Mouse (Mus musculus): ENCODE results near the gene Zbtb16.

Zbtb16 gene

GRCm38 (mm10) chr9:48803460-48804240 is 32.4 kb downstream of the Zbtb16 start:
- DNase-seq (ENCODE audit: low read depth, low spot score): no peak

GRCm38 (mm10) chr9:48802374-48802773 is 33.6 kb downstream of the Zbtb16 start:
- DNase-seq (ENCODE audit: low read depth, low spot score): no peak

GRCm38 (mm10) chr9:48801322-48801721 is 34.7 kb downstream of the Zbtb16 start:
- no peak for DNase-seq (ENCODE audit: low read depth, low spot score)

GRCm38 (mm10) chr9:48800627-48801026 is 35.4 kb downstream of the Zbtb16 start:
- DNase-seq (ENCODE audit: low read depth, low spot score): no peak

- no peak for DNase-seq (ENCODE audit: low read depth, low spot score)
Measured at GRCm38 (mm10) chr9:48798044-48798443, 38.0 kb downstream of the Zbtb16 start.

GRCm38 (mm10) chr9:48796267-48796822 is 39.7 kb downstream of the Zbtb16 start:
- DNase-seq (ENCODE audit: low read depth, low spot score): no peak

- DNase-seq (ENCODE audit: low read depth, low spot score): no peak
Measured at GRCm38 (mm10) chr9:48795740-48796139, 40.3 kb downstream of the Zbtb16 start.

GRCm38 (mm10) chr9:48795095-48795494 is 40.9 kb downstream of the Zbtb16 start:
- no peak for DNase-seq (ENCODE audit: low read depth, low spot score)

- DNase-seq (ENCODE audit: low read depth, low spot score): no peak
Measured at GRCm38 (mm10) chr9:48794463-48794862, 41.6 kb downstream of the Zbtb16 start.

GRCm38 (mm10) chr9:48793638-48794188 is 42.3 kb downstream of the Zbtb16 start:
- DNase-seq (ENCODE audit: low read depth, low spot score): no peak

- DNase-seq (ENCODE audit: low read depth, low spot score): peak; percentile 6
Measured at GRCm38 (mm10) chr9:48790575-48790974, 45.4 kb downstream of the Zbtb16 start.

- DNase-seq (ENCODE audit: low read depth, low spot score): no peak
Measured at GRCm38 (mm10) chr9:48787906-48788410, 48.1 kb downstream of the Zbtb16 start.

GRCm38 (mm10) chr9:48787321-48787720 is 48.7 kb downstream of the Zbtb16 start:
- DNase-seq (ENCODE audit: low read depth, low spot score): no peak

- DNase-seq (ENCODE audit: low read depth, low spot score): no peak
Measured at GRCm38 (mm10) chr9:48786814-48787213, 49.2 kb downstream of the Zbtb16 start.

GRCm38 (mm10) chr9:48784937-48785336 is 51.1 kb downstream of the Zbtb16 start:
- no peak for DNase-seq (ENCODE audit: low read depth, low spot score)

- no peak for DNase-seq (ENCODE audit: low read depth, low spot score)
Measured at GRCm38 (mm10) chr9:48783292-48783691, 52.7 kb downstream of the Zbtb16 start.

- DNase-seq (ENCODE audit: low read depth, low spot score): no peak
Measured at GRCm38 (mm10) chr9:48782284-48783060, 53.5 kb downstream of the Zbtb16 start.

GRCm38 (mm10) chr9:48776268-48776667 is 59.8 kb downstream of the Zbtb16 start:
- no peak for DNase-seq (ENCODE audit: low read depth, low spot score)

GRCm38 (mm10) chr9:48775561-48775960 is 60.5 kb downstream of the Zbtb16 start:
- no peak for DNase-seq (ENCODE audit: low read depth, low spot score)

- DNase-seq (ENCODE audit: low read depth, low spot score): no peak
Measured at GRCm38 (mm10) chr9:48773710-48774109, 62.3 kb downstream of the Zbtb16 start.

- no peak for DNase-seq (ENCODE audit: low read depth, low spot score)
Measured at GRCm38 (mm10) chr9:48773130-48773529, 62.9 kb downstream of the Zbtb16 start.

- no peak for DNase-seq (ENCODE audit: low read depth, low spot score)
Measured at GRCm38 (mm10) chr9:48771504-48771903, 64.5 kb downstream of the Zbtb16 start.

All from A20 (cell line).